Mouse (Mus musculus): ENCODE measurements around the gene Psmd14. TPM values are rescaled to one million over a fixed set of nuclear protein-coding genes. Genes with fewer than 3 reads are reported as not detected.

Psmd14 gene
- polyA plus RNA-seq, 1 experiment from 2014 or later, result 171 TPM

- Histone ChIP-seq H3K4me1 (ENCODE audit: control insufficient read depth, insufficient read depth, low read length) (peaks cover 6% of the 10 kb centered on the region), H3K27ac (ENCODE audit: low read length) (no peak overlapping the region), H3K9ac (ENCODE audit: low read depth, low read length) (no peak overlapping the region), H3K4me3 (ENCODE audit: low read length) (no peak overlapping the region), H3K9me3 (ENCODE audit: control insufficient read depth, low read length) (no peaks in the 10 kb centered on the region), H3K27me3 (replicated peaks; ENCODE audit: control insufficient read depth, insufficient read depth, low read length) (no peaks in the 10 kb centered on the region), H3K36me3 (ENCODE audit: control insufficient read depth, insufficient read depth, low read length) (no peaks in the 10 kb centered on the region), H3K4me2 (ENCODE audit: low read depth, low read length) (no peak overlapping the region)
- no peak for ATAC-seq
- 92% methylated on average over 3 of the region's 3 CpGs for WGBS
Observed at GRCm38 (mm10) chr2:61709570-61709969, 1.9 kb upstream of the Psmd14 start.

- H3K9me3 ChIP-seq (ENCODE audit: control insufficient read depth, low read length), result no peaks in the 10 kb centered on the region
- no peak for ATAC-seq
- WGBS, result 41% methylated on average over 3 of the region's 3 CpGs
- H3K4me2 ChIP-seq (ENCODE audit: low read depth, low read length), result peak overlapping the region; percentile 75
- no peaks in the 10 kb centered on the region for H3K27me3 ChIP-seq (replicated peaks; ENCODE audit: control insufficient read depth, insufficient read depth, low read length)
- peaks cover 6% of the 10 kb centered on the region for H3K4me1 ChIP-seq (ENCODE audit: control insufficient read depth, insufficient read depth, low read length)
- no peak overlapping the region for H3K27ac ChIP-seq (ENCODE audit: low read length)
- H3K9ac ChIP-seq (ENCODE audit: low read depth, low read length), result peak overlapping the region; percentile 93; the same call in 1 of the 2 replicates
- H3K4me3 ChIP-seq (ENCODE audit: low read length), result peak overlapping the region; percentile 97
- H3K36me3 ChIP-seq (ENCODE audit: control insufficient read depth, insufficient read depth, low read length), result no peaks in the 10 kb centered on the region
Observed at GRCm38 (mm10) chr2:61712526-61712925, 1.0 kb downstream of the Psmd14 start.

GRCm38 (mm10) chr2:61722401-61722982 is 11.0 kb downstream of the Psmd14 start:
- H3K4me2 ChIP-seq (ENCODE audit: low read depth, low read length), result no peak overlapping the region
- WGBS, result 77% methylated on average over 4 of the region's 4 CpGs
- H3K4me3 ChIP-seq (ENCODE audit: low read length), result no peak overlapping the region
- H3K9ac ChIP-seq (ENCODE audit: low read depth, low read length), result no peak overlapping the region
- no peaks in the 10 kb centered on the region for H3K36me3 ChIP-seq (ENCODE audit: control insufficient read depth, insufficient read depth, low read length)
- no peaks in the 10 kb centered on the region for H3K9me3 ChIP-seq (ENCODE audit: control insufficient read depth, low read length)
- no peaks in the 10 kb centered on the region for H3K27me3 ChIP-seq (replicated peaks; ENCODE audit: control insufficient read depth, insufficient read depth, low read length)
- ATAC-seq, result no peak
- H3K27ac ChIP-seq (ENCODE audit: low read length), result no peak overlapping the region
- no peaks in the 10 kb centered on the region for H3K4me1 ChIP-seq (ENCODE audit: control insufficient read depth, insufficient read depth, low read length)

- H3K4me2 ChIP-seq (ENCODE audit: low read depth, low read length), result no peak overlapping the region
- no peak overlapping the region for H3K4me3 ChIP-seq (ENCODE audit: low read length)
- no peaks in the 10 kb centered on the region for H3K9me3 ChIP-seq (ENCODE audit: control insufficient read depth, low read length)
- no peaks in the 10 kb centered on the region for H3K4me1 ChIP-seq (ENCODE audit: control insufficient read depth, insufficient read depth, low read length)
- no peaks in the 10 kb centered on the region for H3K36me3 ChIP-seq (ENCODE audit: control insufficient read depth, insufficient read depth, low read length)
- ATAC-seq, result no peak
- WGBS, result 89% methylated on average over 11 of the region's 11 CpGs
- H3K27me3 ChIP-seq (replicated peaks; ENCODE audit: control insufficient read depth, insufficient read depth, low read length), result no peaks in the 10 kb centered on the region
- H3K27ac ChIP-seq (ENCODE audit: low read length), result no peak overlapping the region
- no peak overlapping the region for H3K9ac ChIP-seq (ENCODE audit: low read depth, low read length)
Observed at GRCm38 (mm10) chr2:61732802-61733486, 21.4 kb downstream of the Psmd14 start.

- Histone ChIP-seq H3K27me3 (replicated peaks; ENCODE audit: control insufficient read depth, insufficient read depth, low read length) (no peaks in the 10 kb centered on the region), H3K9me3 (ENCODE audit: control insufficient read depth, low read length) (no peaks in the 10 kb centered on the region), H3K27ac (ENCODE audit: low read length) (no peak overlapping the region), H3K9ac (ENCODE audit: low read depth, low read length) (no peak overlapping the region), H3K4me3 (ENCODE audit: low read length) (no peak overlapping the region), H3K4me2 (ENCODE audit: low read depth, low read length) (no peak overlapping the region), H3K36me3 (ENCODE audit: control insufficient read depth, insufficient read depth, low read length) (no peaks in the 10 kb centered on the region), H3K4me1 (ENCODE audit: control insufficient read depth, insufficient read depth, low read length) (no peaks in the 10 kb centered on the region)
- no peak for ATAC-seq
- WGBS, result 76% methylated on average over 1 of the region's 1 CpGs
Observed at GRCm38 (mm10) chr2:61734175-61734574, 22.7 kb downstream of the Psmd14 start.

- Histone ChIP-seq H3K4me1 (ENCODE audit: control insufficient read depth, insufficient read depth, low read length) (no peaks in the 10 kb centered on the region; the same call in 1 of the 2 replicates), H3K9me3 (ENCODE audit: control insufficient read depth, low read length) (no peaks in the 10 kb centered on the region), H3K36me3 (ENCODE audit: control insufficient read depth, insufficient read depth, low read length) (no peaks in the 10 kb centered on the region), H3K4me3 (ENCODE audit: low read length) (no peak overlapping the region), H3K4me2 (ENCODE audit: low read depth, low read length) (no peak overlapping the region), H3K27me3 (replicated peaks; ENCODE audit: control insufficient read depth, insufficient read depth, low read length) (no peaks in the 10 kb centered on the region), H3K27ac (ENCODE audit: low read length) (no peak overlapping the region), H3K9ac (ENCODE audit: low read depth, low read length) (no peak overlapping the region)
- 48% methylated on average over 1 of the region's 1 CpGs for WGBS
- ATAC-seq, result no peak
Observed at GRCm38 (mm10) chr2:61746051-61746450, 34.6 kb downstream of the Psmd14 start.

- H3K27me3 ChIP-seq (replicated peaks; ENCODE audit: control insufficient read depth, insufficient read depth, low read length), result no peaks in the 10 kb centered on the region
- no peaks in the 10 kb centered on the region; the same call in 1 of the 2 replicates for H3K4me1 ChIP-seq (ENCODE audit: control insufficient read depth, insufficient read depth, low read length)
- H3K4me2 ChIP-seq (ENCODE audit: low read depth, low read length), result no peak overlapping the region
- ATAC-seq, result peak; percentile 59; the same call in 1 of the 2 replicates
- H3K9ac ChIP-seq (ENCODE audit: low read depth, low read length), result no peak overlapping the region
- 55% methylated on average over 2 of the region's 2 CpGs for WGBS
- no peak overlapping the region for H3K27ac ChIP-seq (ENCODE audit: low read length)
- no peak overlapping the region for H3K4me3 ChIP-seq (ENCODE audit: low read length)
- H3K36me3 ChIP-seq (ENCODE audit: control insufficient read depth, insufficient read depth, low read length), result no peaks in the 10 kb centered on the region
- H3K9me3 ChIP-seq (ENCODE audit: control insufficient read depth, low read length), result no peaks in the 10 kb centered on the region
Observed at GRCm38 (mm10) chr2:61746580-61746979, 35.1 kb downstream of the Psmd14 start.

- no peak overlapping the region for H3K27ac ChIP-seq (ENCODE audit: low read length)
- no peak for ATAC-seq
- WGBS, result 60% methylated on average over 2 of the region's 2 CpGs
- no peaks in the 10 kb centered on the region for H3K27me3 ChIP-seq (replicated peaks; ENCODE audit: control insufficient read depth, insufficient read depth, low read length)
- H3K36me3 ChIP-seq (ENCODE audit: control insufficient read depth, insufficient read depth, low read length), result no peaks in the 10 kb centered on the region
- no peak overlapping the region for H3K4me2 ChIP-seq (ENCODE audit: low read depth, low read length)
- no peaks in the 10 kb centered on the region for H3K9me3 ChIP-seq (ENCODE audit: control insufficient read depth, low read length)
- H3K4me3 ChIP-seq (ENCODE audit: low read length), result no peak overlapping the region
- H3K4me1 ChIP-seq (ENCODE audit: control insufficient read depth, insufficient read depth, low read length), result no peaks in the 10 kb centered on the region; the same call in 1 of the 2 replicates
- no peak overlapping the region for H3K9ac ChIP-seq (ENCODE audit: low read depth, low read length)
Observed at GRCm38 (mm10) chr2:61747411-61747810, 35.9 kb downstream of the Psmd14 start.

GRCm38 (mm10) chr2:61750702-61751101 is 39.2 kb downstream of the Psmd14 start:
- no peaks in the 10 kb centered on the region; the same call in 1 of the 2 replicates for H3K4me1 ChIP-seq (ENCODE audit: control insufficient read depth, insufficient read depth, low read length)
- no peak for ATAC-seq
- H3K36me3 ChIP-seq (ENCODE audit: control insufficient read depth, insufficient read depth, low read length), result no peaks in the 10 kb centered on the region
- H3K27ac ChIP-seq (ENCODE audit: low read length), result no peak overlapping the region
- H3K27me3 ChIP-seq (replicated peaks; ENCODE audit: control insufficient read depth, insufficient read depth, low read length), result no peaks in the 10 kb centered on the region
- no peak overlapping the region for H3K9ac ChIP-seq (ENCODE audit: low read depth, low read length)
- 86% methylated on average over 1 of the region's 1 CpGs for WGBS
- no peak overlapping the region for H3K4me3 ChIP-seq (ENCODE audit: low read length)
- H3K9me3 ChIP-seq (ENCODE audit: control insufficient read depth, low read length), result no peaks in the 10 kb centered on the region
- H3K4me2 ChIP-seq (ENCODE audit: low read depth, low read length), result no peak overlapping the region

Measured in intestine, embryonic 16.5 days (tissue).